Mouse (Mus musculus): ENCODE results near the gene Olfr659.
A peak's percentile ranks its signal among the peaks of the same experiment; 100 is the strongest.

Gene Olfr659

DNA sequence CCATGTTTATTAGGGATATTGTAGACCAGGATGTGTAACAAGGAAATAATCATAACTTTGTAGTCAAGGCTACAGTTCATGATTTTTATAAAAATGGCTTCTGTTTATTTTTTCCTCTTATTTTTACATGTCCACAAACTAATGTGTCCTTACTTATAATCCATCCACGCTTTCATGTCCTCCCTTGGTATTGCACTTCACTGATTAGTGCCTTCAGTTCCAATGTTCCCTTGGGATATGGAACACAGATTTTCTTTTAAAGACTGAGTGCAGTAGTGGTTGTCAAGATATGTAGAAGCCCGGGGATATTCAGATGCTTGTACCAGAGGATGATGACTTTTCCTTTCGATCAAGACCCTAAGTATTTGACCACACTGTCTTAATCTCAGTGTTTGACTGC, at the start of gene Olfr659:
Olfr659 (plus strand) TSS at position 301 of the 400 bp plus-strand sequence.
- DNase-seq = no peak

- no peak for DNase-seq
Observed at GRCm38 (mm10) chr7:104624494-104624893, 42.1 kb upstream of the Olfr659 start, which contains the start of gene Olfr657. Olfr657 (plus strand) TSS chr7:104624794.

DNA sequence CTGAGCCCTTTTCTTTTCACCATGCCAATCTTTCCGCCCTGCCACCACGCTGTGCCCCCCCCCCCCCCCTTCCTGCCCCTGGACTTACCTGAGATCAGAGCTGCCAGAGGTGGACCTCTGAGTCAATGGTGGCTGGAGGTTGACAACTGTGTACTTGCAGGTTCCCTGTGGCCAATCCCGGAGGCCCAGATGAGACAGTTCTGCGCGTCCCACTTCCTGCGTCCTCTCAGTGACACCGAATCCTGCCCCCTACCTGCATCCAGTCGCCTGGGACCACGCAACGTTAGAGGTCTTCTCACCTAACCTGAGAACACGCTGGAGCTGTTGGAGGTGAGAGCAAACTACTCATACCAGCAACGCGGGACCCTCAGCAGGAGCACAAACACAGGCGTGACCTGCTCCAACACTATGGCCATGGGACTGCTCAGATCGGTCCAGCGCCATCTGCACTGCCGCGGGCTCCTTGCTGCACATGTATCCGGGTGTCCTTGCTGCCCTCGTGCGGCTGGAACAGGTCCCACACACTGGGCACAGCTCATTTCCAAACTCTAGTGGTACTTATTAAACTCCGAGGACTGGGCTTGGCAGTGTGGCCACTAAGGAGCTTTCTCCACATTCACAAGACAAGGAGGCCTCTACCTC, 19.6 kb upstream of the Olfr659 start, which contains the start of gene Olfr658:
Olfr658 (minus strand) TSS at position 465 of the 642 bp plus-strand sequence.
- peak; percentile 37 for DNase-seq

GRCm38 (mm10) chr7:104686201-104686600, 19.6 kb downstream of the Olfr659 start, which contains the start of gene Olfr661:
Olfr661 (plus strand) TSS chr7:104686501.
- no peak for DNase-seq
